Mouse (Mus musculus) thymus, adult 2 months (tissue): ENCODE measurements at regions not wholly inside any gene's neighbourhood (a gene's known extent, or its start where the extent isn't known, plus 50 kb on each side); places are given as distances from the start of the nearest gene placed in this dataset.

Experiments used
- CTCF ChIP-seq: fragments of 200-500 bp; IDR thresholded peaks from 2 replicates; pipeline ENCODE4 v1.5.1; 2012; ENCODE audit warnings: mild to moderate bottlenecking, control low read depth, low read length, moderate library complexity, borderline replicate concordance; ENCODE audit not compliant: control insufficient read depth, poor library complexity, insufficient read depth; ENCODE audit errors: extremely low read depth
- POLR2A ChIP-seq: fragments of 200-500 bp; IDR thresholded peaks from 2 replicates; pipeline ENCODE4 v1.6.1; 2012; ENCODE audit warnings: mild to moderate bottlenecking, low read length, control low read depth, moderate library complexity; ENCODE audit not compliant: control insufficient read depth, poor library complexity, insufficient read depth; ENCODE audit errors: extremely low read depth

DNA sequence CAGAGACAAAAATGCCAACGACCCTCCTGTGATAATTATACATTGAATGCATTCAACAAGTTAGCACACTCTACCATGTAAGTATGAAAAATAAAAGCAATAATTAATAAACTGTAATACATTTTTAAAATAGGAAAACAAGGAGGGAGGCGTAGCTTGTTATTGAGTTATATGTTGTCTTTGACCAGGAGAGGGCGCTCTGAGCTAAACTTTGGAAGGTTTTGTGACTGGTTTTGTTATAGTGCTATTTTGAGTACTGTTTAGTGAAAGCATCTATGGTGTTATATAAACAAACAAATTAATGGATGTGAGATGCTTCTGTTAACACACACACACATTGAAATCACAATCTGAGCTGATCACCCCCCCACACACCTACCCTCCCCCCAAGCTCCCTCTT lies 166.6 kb upstream of the Adamts16 start:
- TF ChIP-seq POLR2A (no peak), CTCF (no peak)
